9 mouse cellular contexts compared by ENCODE assay signal in genomic region chr16:13022875-13023274, GRCm38 (mm10).
DNase-seq lines count a peak whose midpoint lies in the region; ATAC-seq and TF ChIP-seq lines count a peak whose summit lies in the region.
"Had no signal": no experiment of that assay in that cellular context is flagged by ENCODE, and none has a peak within 500 bp of the region (broad histone marks: within the 10 kb centered on the region; RNA-seq: fewer than 3 reads in every experiment).

No protein-coding gene starts in this region.

- no peak overlapping the region for H3K4me3 ChIP-seq in forebrain, postnatal 0 days (ENCODE audit: low read depth, low read length)
- no peak overlapping the region for H3K4me3 ChIP-seq in forebrain, embryonic 10.5 days
- H3K4me3 ChIP-seq in neural tube, embryonic 11.5 days (ENCODE audit: low read depth, low read length), result no peak overlapping the region
- H3K4me3 ChIP-seq: myocyte had no signal

- TF ChIP-seq CTCF in forebrain, postnatal 0 days (IDR thresholded peaks at IDR 0.05; ENCODE audit: low read depth), result peak; percentile 51

- no peaks in the 10 kb centered on the region for H3K27me3 ChIP-seq in forebrain, postnatal 0 days (ENCODE audit: insufficient read depth, low read length)
- H3K27me3 ChIP-seq in forebrain, embryonic 10.5 days (ENCODE audit: poor library complexity, severe bottlenecking), result no peaks in the 10 kb centered on the region
- no peaks in the 10 kb centered on the region for H3K27me3 ChIP-seq in neural tube, embryonic 11.5 days (ENCODE audit: control insufficient read depth, insufficient read depth, low read length)

- H3K4me2 ChIP-seq in forebrain, postnatal 0 days (ENCODE audit: low read depth), result no peak overlapping the region
- no peak overlapping the region for H3K4me2 ChIP-seq in neural tube, embryonic 11.5 days (ENCODE audit: low read depth)

- ATAC-seq in forebrain, postnatal 0 days, result no peak
- ATAC-seq in neural tube, embryonic 11.5 days (ENCODE audit: insufficient read depth, low FRiP score, low TSS enrichment), result no peak
- no peak for ATAC-seq in inflammation-experienced regulatory T-cells, adult 6 months

- no peaks in the 10 kb centered on the region for H3K9me3 ChIP-seq in forebrain, postnatal 0 days (ENCODE audit: low read length)
- H3K9me3 ChIP-seq in forebrain, embryonic 10.5 days, result no peaks in the 10 kb centered on the region
- H3K9me3 ChIP-seq in neural tube, embryonic 11.5 days (ENCODE audit: control insufficient read depth, low read length), result no peaks in the 10 kb centered on the region

- no peaks in the 10 kb centered on the region; the same call in 1 of the 2 replicates for H3K4me1 ChIP-seq in forebrain, postnatal 0 days (ENCODE audit: insufficient read depth)
- no peaks in the 10 kb centered on the region for H3K4me1 ChIP-seq in forebrain, embryonic 10.5 days
- H3K4me1 ChIP-seq in neural tube, embryonic 11.5 days (ENCODE audit: control insufficient read depth, insufficient read depth, low read length), result no peaks in the 10 kb centered on the region

- no peaks in the 10 kb centered on the region for H3K36me3 ChIP-seq in forebrain, postnatal 0 days (ENCODE audit: insufficient read depth)
- H3K36me3 ChIP-seq in forebrain, embryonic 10.5 days (replicated peaks), result no peaks in the 10 kb centered on the region
- H3K36me3 ChIP-seq in neural tube, embryonic 11.5 days (ENCODE audit: control insufficient read depth, insufficient read depth, low read length), result no peaks in the 10 kb centered on the region

- no peak for DNase-seq in forebrain, postnatal 0 days
- no peak for DNase-seq in forebrain, embryonic 10.5 days (ENCODE audit: extremely low spot score, low spot score)
- peak; percentile 23 for DNase-seq in neural tube, embryonic 11.5 days (ENCODE audit: low spot score)
- DNase-seq in neural tube, embryonic 10.5 days (ENCODE audit: extremely low spot score, low spot score), result no peak
- DNase-seq in c-Kit-positive CD71-positive TER-119-negative erythroid progenitor cells, embryonic 14.5 days (ENCODE audit: low read depth), result peak; percentile 7
- DNase-seq in mesoderm, embryonic 11.5 days (ENCODE audit: low read depth, low spot score), result peak; percentile 35
- no peak for DNase-seq in left cerebral cortex, postnatal 25 days (ENCODE audit: low spot score in 2 of 2)

- H3K27ac ChIP-seq in forebrain, postnatal 0 days (ENCODE audit: low read depth, low read length), result no peak overlapping the region
- H3K27ac ChIP-seq in forebrain, embryonic 10.5 days, result no peak overlapping the region
- no peak overlapping the region for H3K27ac ChIP-seq in neural tube, embryonic 11.5 days (ENCODE audit: low read depth, low read length)

- WGBS in forebrain, postnatal 0 days, result 63% methylated on average over 4 of the region's 4 CpGs
- WGBS in forebrain, embryonic 10.5 days, result 58% methylated on average over 4 of the region's 4 CpGs
- WGBS in neural tube, embryonic 11.5 days, result 65% methylated on average over 4 of the region's 4 CpGs

- intact Hi-C loops in left cerebral cortex, postnatal 25 days (cut with DNase I), result loop anchor here (10.0 kb wide), 2 partner anchors 338 to 1038 kb away; partner anchors contain the start of gene Shisa9

- no peak overlapping the region for H3K9ac ChIP-seq in forebrain, postnatal 0 days
- no peak overlapping the region for H3K9ac ChIP-seq in neural tube, embryonic 11.5 days (ENCODE audit: low read length)

Comparison
In these comparisons a context has a peak if more than half of its experiments do, and no peak if none do; other contexts are left out.
1. DNase-seq: peak in neural tube, embryonic 11.5 days (single experiment), c-Kit-positive CD71-positive TER-119-negative erythroid progenitor cells, embryonic 14.5 days (single experiment) and mesoderm, embryonic 11.5 days (single experiment); none in forebrain, postnatal 0 days (single experiment), forebrain, embryonic 10.5 days (single experiment), neural tube, embryonic 10.5 days (single experiment) and left cerebral cortex, postnatal 25 days (0 of 2).